ENCODE assay signal across 11 mouse cellular contexts in the genomic region with DNA sequence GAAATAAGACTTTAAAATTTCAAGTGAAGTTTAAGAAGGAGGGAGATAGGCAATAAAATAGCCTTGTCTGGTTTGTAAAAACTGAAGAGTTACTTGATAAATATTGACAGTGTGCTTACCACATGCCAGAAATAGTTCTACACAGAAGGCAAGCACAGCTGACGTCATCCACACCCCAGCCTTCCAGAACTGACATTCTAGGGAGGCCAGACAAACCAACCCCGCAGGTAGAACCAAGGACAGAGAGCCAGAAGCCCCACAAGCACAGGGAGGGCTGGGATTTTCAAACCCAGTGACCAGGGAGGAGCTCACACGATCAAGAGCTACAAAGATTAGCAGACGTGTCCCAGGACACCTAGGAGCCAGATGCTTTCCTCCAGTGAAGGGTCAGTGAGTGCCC.
DNase-seq lines count a peak whose midpoint lies in the region; ATAC-seq and TF ChIP-seq lines count a peak whose summit lies in the region.
"Had no signal": no experiment of that assay in that cellular context is flagged by ENCODE, and none has a peak within 500 bp of the region (broad histone marks: within the 10 kb centered on the region; RNA-seq: fewer than 3 reads in every experiment).

No protein-coding gene starts in this region.

- H3K4me3 ChIP-seq in liver, embryonic 11.5 days (ENCODE audit: low read depth, low read length) = no peak overlapping the region
- no peak overlapping the region for H3K4me3 ChIP-seq in heart, embryonic 14.5 days (ENCODE audit: control insufficient read depth in 1 of 2, insufficient read depth in 1 of 2, low read depth in 1 of 2, low read length in 2 of 2)
- H3K4me3 ChIP-seq in stomach, postnatal 0 days (ENCODE audit: low read depth, low read length) = no peak overlapping the region
- H3K4me3 ChIP-seq: embryonic facial prominence, embryonic 15.5 days had no signal

- H3K27ac ChIP-seq in liver, embryonic 11.5 days (ENCODE audit: low read depth, low read length) = no peak overlapping the region
- H3K27ac ChIP-seq in heart, embryonic 14.5 days (replicated peaks in 1 of 2; ENCODE audit: control insufficient read depth in 1 of 2, insufficient read depth in 1 of 2, low read depth in 2 of 2, low read length in 2 of 2) = peak overlapping the region; percentile 60 to 70
- 0 out of 2 replicates have a peak overlapping the region, but pooled peaks have one; percentile 13 for H3K27ac ChIP-seq in stomach, postnatal 0 days (replicated peaks)
- H3K27ac ChIP-seq: embryonic facial prominence, embryonic 15.5 days had no signal

- no peaks in the 10 kb centered on the region for H3K27me3 ChIP-seq in liver, embryonic 11.5 days (replicated peaks; ENCODE audit: control insufficient read depth, insufficient read depth, low read length)
- no peaks in the 10 kb centered on the region for H3K27me3 ChIP-seq in heart, embryonic 14.5 days (ENCODE audit: control insufficient read depth, insufficient read depth, low read length)
- H3K27me3 ChIP-seq in stomach, postnatal 0 days (ENCODE audit: control insufficient read depth, insufficient read depth, low read length) = no peaks in the 10 kb centered on the region
- H3K27me3 ChIP-seq: embryonic facial prominence, embryonic 15.5 days had no signal

- TF ChIP-seq EP300 in stomach, postnatal 0 days (optimal IDR thresholded peaks at IDR 0.05) = no peak

- H3K9ac ChIP-seq in liver, embryonic 11.5 days (ENCODE audit: low read depth, low read length) = no peak overlapping the region
- H3K9ac ChIP-seq in heart, embryonic 14.5 days (ENCODE audit: low read length) = no peak overlapping the region
- H3K9ac ChIP-seq in stomach, postnatal 0 days (ENCODE audit: low read length) = no peak overlapping the region
- H3K9ac ChIP-seq: embryonic facial prominence, embryonic 15.5 days had no signal

- H3K4me1 ChIP-seq in liver, embryonic 11.5 days (replicated peaks; ENCODE audit: control insufficient read depth, insufficient read depth, low read length) = peaks cover 27% of the 10 kb centered on the region
- H3K4me1 ChIP-seq in heart, embryonic 14.5 days (ENCODE audit: control insufficient read depth in 2 of 2, insufficient read depth in 2 of 2, low read length in 2 of 2) = peaks cover 35 to 53% of the 10 kb centered on the region in 2 experiments
- peaks cover 8% of the 10 kb centered on the region for H3K4me1 ChIP-seq in stomach, postnatal 0 days (replicated peaks; ENCODE audit: control insufficient read depth, insufficient read depth)

- no peaks in the 10 kb centered on the region for H3K9me3 ChIP-seq in liver, embryonic 11.5 days (ENCODE audit: control insufficient read depth, low read length)
- H3K9me3 ChIP-seq in heart, embryonic 14.5 days (ENCODE audit: control insufficient read depth, low read length) = no peaks in the 10 kb centered on the region
- H3K9me3 ChIP-seq in stomach, postnatal 0 days (ENCODE audit: control insufficient read depth, low read length) = no peaks in the 10 kb centered on the region
- H3K9me3 ChIP-seq: embryonic facial prominence, embryonic 15.5 days had no signal

- no peak for TF ChIP-seq CTCF in stomach, postnatal 0 days (IDR thresholded peaks at IDR 0.05; ENCODE audit: low read depth)

- WGBS in liver, embryonic 11.5 days = 49% methylated on average over 4 of the region's 4 CpGs
- WGBS in heart, embryonic 14.5 days = 13% methylated on average over 4 of the region's 4 CpGs
- WGBS in stomach, postnatal 0 days = 21% methylated on average over 4 of the region's 4 CpGs

- ATAC-seq in liver, embryonic 11.5 days (replicated peaks; ENCODE audit: low FRiP score) = no peak
- no peak for ATAC-seq in heart, embryonic 14.5 days (ENCODE audit: insufficient number of reproducible peaks, insufficient read depth, low FRiP score, low read depth)
- ATAC-seq in stomach, postnatal 0 days (ENCODE audit: low FRiP score, low TSS enrichment) = no peak

- intact Hi-C loops in gastrocnemius, postnatal 14 days (cut with DNase I; ENCODE audit: low total_unique reads) = no loop called here

- peak; percentile 9 for DNase-seq in liver
- no peak for DNase-seq in liver, embryonic 11.5 days (ENCODE audit: low spot score)
- DNase-seq in kidney, postnatal 4 days = peak; percentile 42 to 67
- DNase-seq in stomach, postnatal 0 days (ENCODE audit: low spot score) = peak; percentile 45
- no peak for DNase-seq in spleen, postnatal 4 days (ENCODE audit: low spot score in 2 of 2)
- no peak for DNase-seq in gastrocnemius, postnatal 14 days
- DNase-seq in B cell, adult 2 months = no peak
- DNase-seq: gastrocnemius, postnatal 10 days; thymus, postnatal 25 days had no signal

- no peaks in the 10 kb centered on the region for H3K36me3 ChIP-seq in liver, embryonic 11.5 days (ENCODE audit: control insufficient read depth, insufficient read depth, low read length)
- no peaks in the 10 kb centered on the region for H3K36me3 ChIP-seq in heart, embryonic 14.5 days (ENCODE audit: control insufficient read depth, insufficient read depth, low read length)
- H3K36me3 ChIP-seq in stomach, postnatal 0 days (ENCODE audit: control insufficient read depth, insufficient read depth, low read length) = no peaks in the 10 kb centered on the region
- H3K36me3 ChIP-seq: embryonic facial prominence, embryonic 15.5 days had no signal

- H3K4me2 ChIP-seq in liver, embryonic 11.5 days = no peak overlapping the region
- H3K4me2 ChIP-seq in heart, embryonic 14.5 days (ENCODE audit: low read length) = no peak overlapping the region
- no peak overlapping the region for H3K4me2 ChIP-seq in stomach, postnatal 0 days (replicated peaks; ENCODE audit: low read depth)
- H3K4me2 ChIP-seq: embryonic facial prominence, embryonic 15.5 days had no signal

Comparison
In these comparisons a context has a peak if more than half of its experiments do, and no peak if none do; other contexts are left out.
1. DNase-seq: peak in liver (single experiment), kidney, postnatal 4 days (2 of 2) and stomach, postnatal 0 days (single experiment); none in liver, embryonic 11.5 days (single experiment), spleen, postnatal 4 days (0 of 2), gastrocnemius, postnatal 14 days (single experiment) and B cell, adult 2 months (0 of 2).